Mouse (Mus musculus): ENCODE results near the gene Hmox1.

The Hmox1 gene

DNA sequence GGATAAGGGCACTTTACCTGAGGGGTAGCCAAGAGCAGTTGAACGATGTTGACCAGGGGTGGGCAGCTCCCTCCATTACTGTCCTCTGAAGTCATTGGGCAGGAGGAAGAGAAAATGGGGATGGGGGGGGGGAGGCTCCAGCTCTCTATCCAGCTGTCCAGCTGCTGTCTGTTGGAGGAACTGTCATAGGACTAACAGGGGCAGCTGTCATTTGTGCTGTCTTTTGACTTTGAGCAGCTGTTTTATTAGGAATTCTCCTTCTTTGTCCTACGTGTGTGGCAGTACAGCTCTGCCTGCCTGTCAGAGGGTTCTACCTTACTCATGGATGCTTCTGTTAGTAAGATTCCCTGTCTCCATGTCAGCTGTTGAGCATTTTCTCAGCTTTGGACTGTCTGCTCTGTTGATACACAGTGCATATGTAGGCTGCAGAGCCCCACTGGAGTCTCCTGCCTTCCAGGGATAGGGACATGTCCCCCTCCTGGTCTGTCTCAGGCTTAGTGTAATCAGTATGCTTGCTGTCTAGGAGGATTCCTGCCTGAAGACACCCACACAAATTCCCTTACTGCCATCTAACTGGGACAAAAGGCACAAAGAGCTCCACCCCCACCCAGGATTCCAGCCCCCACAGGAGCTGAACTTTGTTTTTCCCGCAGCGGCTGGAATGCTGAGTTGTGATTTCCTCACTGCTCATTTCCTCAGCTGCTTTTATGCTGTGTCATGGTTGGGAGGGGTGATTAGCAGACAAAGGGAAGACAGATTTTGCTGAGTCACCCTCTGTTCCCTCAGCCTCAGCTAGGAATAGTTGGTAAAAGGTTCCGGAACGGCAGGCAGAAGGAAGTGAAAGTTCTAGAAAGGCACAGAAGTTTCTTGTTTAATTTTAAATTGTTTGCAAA is 4.2 kb upstream of the Hmox1 start:
- peak; percentile 70 for ATAC-seq (ENCODE audit: low TSS enrichment)

DNA sequence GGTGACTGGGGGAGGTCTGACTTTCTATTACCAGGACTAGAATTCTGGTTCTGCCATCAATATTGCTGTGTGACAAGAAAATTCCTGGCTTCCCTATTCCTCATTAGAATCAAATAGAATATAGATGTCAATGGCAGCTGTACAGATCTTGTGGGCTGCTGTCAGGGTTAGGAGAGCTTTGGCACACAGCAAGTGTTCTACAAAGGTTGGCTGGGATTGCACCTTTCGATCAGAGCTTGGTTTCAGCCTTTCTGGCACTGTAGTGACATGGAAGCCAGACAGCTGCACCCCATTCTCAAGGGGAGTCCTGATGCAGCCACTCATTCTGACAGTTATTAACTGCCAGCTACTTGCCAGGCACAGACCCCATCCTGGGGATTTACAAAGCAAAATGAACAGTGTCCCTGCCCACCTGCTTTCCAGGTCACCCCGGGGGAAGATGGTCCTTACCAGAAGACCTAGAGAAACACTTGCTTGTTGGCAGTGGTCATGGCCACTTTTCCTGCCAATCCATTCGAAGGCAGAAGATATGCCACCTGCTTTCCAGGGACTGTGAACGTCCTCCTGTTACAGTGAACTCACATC is 2.5 kb upstream of the Hmox1 start:
- no peak for ATAC-seq (ENCODE audit: low TSS enrichment)

DNA sequence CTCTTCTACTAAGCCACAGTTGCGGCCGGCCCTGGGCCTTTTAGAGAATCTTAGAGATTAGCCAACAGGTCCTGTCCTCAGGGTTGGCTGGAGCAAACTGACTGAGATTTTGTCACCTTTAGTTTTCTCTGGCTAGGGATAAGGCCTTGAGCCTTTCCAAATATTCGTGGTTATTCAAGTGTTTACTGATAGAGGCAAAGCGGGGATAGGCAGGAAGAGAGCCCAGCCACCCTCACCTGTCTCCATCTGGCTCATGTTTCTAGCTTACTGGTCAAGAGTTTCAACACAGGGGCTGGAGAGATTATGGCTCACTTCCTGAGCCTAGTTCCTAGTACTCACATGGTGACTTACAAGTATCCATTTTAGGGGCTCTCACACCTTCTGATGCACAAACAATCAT is 9.5 kb downstream of the Hmox1 start:
- no peak for ATAC-seq (ENCODE audit: low TSS enrichment)

DNA sequence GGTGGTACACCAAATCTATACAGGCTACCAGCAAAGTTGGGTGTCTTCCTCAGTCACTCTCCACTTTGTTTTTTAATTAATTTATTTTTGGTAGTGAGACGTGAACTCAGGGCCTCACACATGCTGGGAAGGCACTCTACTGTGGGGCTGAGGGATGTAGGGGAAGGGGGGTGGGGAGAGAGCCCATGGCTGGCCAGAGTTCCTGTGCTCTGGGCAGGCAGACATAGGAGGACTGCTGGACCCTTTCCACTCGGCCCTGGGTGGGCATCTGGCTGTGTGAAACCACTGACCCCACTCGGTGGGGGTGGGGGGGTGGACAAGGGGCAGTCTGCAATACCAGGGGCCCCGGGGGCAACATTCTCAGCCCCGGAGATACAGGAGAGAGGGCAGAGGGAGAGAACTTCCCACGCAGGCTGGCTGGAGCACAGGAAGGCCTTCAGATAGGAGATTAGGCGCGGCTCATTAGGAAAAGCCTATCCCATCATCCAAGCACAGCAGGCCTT is 10.0 kb downstream of the Hmox1 start:
- ATAC-seq (ENCODE audit: low TSS enrichment) = no peak

DNA sequence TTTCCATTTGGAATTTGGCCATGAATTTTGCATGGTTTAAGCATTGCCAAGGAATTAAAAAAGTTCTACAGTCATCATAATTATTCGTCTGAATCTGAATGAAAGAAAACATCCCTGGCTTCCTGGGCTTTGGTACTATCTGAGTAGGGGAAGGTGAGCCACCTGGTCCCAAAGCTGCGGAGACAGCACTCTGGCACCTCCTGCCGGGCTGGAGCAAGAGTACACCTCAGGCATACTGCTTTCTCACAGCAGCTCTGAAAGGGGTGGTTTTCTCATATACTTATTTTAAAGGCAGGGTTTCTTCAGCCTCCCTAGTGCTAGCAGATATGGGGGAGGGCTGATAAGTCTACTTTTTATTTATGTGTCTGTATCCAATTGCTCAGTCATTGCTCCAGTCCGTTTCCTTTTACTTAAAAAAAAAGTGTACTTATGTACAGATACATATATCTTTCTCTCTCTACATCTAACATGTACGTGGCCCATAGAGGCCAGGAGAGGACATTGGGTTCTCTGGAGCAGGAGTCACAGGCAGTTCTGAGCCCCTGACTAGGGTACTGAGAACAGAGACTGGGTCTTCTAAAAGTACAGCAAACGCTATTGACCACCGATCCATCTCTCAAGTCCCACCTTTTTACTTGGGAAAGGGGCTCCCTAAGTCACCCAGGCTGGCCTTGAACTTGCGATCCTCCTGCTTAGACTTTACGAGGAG is 15.3 kb downstream of the Hmox1 start:
- peak; percentile 86 for ATAC-seq (ENCODE audit: low TSS enrichment)

DNA sequence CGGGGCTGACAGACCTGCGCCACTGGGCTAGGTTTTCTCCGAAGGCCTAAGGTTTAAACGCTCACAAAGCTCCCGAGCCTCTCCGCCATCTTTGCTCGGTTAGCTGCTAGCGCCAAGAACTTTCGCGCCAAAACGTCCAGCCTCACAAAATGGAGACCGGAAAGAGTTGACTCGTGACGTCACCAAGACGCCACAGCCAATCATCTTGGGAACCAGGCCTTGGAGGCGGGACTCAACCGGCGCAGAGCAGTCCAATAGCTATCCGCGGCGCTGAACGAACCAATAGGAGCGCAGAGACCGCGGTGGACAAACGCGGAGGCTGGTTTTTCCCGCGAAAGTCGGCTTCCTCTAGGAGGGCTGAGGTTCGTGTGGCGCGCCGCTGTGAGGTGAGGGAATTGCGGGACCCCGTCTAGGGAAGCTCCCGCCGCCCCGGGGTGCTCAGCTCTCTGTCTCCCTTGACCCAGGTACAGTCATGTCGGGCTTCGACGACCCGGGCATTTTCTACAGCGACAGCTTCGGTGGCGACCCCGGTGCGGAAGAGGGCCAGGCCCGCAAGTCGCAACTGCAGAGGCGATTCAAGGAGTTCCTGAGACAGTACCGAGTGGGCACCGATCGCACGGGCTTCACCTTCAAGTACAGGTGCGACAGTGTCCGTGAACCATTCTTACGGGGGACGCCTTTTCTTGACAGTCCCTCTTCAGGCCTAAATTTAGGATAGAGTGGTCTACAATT is 16.0 kb downstream of the Hmox1 start, which contains the start of gene Mcm5:
Gene Mcm5 (plus strand): TSS at position 334 of the 732 bp plus-strand sequence.
- peak; percentile 98 for ATAC-seq (ENCODE audit: low TSS enrichment)

DNA sequence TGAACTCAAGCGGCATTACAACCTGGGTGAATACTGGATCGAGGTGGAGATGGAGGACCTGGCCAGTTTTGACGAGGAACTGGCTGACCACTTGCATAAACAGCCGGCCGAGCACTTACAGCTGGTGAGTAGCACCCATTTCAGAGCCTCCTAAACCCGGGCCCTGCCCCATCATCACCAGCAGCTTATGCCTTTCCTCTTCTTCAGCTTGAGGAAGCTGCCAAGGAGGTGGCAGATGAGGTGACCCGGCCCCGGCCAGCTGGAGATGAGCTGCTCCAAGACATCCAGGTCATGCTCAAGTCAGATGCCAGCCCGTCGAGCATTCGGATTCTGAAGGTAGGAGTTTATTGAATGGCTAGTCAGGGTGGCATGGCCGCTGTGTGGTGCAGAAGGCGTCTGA is 16.7 kb downstream of the Hmox1 start:
- no peak for ATAC-seq (ENCODE audit: low TSS enrichment)

DNA sequence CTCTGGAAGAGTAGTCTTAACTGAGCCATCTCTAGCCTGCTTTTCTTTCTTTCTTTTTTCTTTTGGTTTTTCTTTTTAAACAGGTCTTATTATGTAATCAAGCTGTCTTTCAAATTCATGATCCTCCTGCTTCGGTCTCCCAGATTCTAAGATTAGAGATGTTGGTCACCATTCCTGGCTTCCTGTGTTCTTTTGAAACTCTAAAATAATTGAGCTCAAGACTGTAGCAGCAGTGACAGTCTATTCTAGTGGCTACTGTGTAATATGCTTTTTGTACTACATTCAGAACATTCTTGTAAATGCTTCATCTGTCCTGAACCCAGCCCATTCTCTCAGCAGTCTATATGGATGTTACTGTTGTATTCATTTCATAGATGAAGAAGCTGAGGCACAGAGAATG is 25.1 kb downstream of the Hmox1 start:
- ATAC-seq (ENCODE audit: low TSS enrichment) = peak; percentile 93

DNA sequence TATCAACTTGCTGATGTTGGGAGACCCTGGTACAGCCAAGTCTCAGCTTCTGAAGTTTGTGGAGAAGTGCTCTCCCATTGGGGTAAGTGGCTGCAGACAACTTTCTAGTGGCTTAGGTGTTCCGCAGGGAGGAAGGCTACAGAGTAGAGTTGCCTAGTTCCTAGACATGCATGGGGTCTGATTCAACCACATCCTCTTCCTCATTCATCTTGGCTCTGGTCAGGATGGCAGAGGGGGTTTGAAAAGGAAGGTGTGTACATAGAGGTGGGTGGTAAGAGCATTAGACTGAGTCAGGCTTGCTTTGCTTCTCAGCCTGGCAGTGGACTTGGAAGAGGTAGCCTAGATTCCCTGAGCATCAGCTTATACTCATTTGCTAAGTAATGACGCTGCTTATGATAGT is 25.9 kb downstream of the Hmox1 start:
- no peak for ATAC-seq (ENCODE audit: low TSS enrichment)

DNA sequence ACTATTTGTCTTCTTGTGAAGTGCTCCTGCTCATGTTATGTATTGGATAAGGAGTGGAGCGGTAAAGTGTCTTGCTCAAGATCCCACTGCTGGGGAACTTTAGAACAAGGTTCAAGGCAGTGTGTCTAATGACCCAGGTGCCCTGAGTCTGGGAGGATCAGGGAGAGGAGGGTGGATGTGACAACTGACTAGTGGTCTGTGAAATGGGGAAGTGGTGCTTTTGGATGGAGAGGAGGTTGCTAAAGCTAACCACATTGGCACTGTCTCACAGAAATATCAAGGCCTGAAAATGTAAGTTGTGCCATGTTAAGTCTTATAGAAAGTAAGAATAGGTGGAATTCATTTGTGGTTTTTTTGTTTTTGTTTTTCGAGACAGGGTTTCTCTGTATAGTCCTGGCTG is 26.3 kb downstream of the Hmox1 start:
- ATAC-seq (ENCODE audit: low TSS enrichment) = no peak

DNA sequence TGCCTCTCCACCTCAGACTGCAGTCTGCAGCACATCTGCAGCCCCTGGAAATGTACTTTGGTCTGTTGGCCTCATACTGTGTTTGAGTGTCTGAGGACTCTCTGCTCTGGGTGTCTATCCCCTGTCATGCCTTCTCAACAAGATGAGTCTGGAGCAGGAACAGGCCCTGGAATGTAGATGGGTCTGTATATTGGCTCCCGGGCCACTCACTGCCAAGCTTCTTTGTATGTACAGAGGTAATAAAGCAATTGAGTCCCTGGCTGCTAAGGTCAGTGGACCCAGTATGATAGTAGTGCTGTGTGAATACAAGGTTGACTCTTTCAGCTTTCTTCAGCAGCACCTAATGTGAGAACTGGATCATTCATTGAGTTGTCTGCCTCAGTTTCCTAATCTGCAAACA is 34.0 kb downstream of the Hmox1 start:
- no peak for ATAC-seq (ENCODE audit: low TSS enrichment)

DNA sequence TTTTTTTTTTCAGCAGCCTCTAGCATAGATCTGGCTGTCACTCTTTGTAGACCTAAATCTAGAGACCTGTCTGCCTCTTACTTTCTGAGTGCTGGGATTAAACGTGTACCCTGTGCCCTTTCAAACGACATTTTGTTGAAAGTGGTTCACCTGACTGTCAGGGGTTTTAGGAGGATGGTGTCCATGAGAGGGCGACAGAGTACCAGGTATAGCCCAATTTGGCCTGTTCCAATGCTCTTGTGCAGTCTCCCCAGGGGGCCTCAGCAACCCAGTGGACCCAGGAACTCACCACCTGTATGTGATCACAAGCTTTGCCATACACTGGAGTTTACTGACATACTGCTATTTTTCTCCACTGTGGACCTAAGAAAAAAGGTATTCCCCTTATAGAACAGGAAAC is 39.1 kb downstream of the Hmox1 start:
- peak; percentile 42 for ATAC-seq (ENCODE audit: low TSS enrichment)

DNA sequence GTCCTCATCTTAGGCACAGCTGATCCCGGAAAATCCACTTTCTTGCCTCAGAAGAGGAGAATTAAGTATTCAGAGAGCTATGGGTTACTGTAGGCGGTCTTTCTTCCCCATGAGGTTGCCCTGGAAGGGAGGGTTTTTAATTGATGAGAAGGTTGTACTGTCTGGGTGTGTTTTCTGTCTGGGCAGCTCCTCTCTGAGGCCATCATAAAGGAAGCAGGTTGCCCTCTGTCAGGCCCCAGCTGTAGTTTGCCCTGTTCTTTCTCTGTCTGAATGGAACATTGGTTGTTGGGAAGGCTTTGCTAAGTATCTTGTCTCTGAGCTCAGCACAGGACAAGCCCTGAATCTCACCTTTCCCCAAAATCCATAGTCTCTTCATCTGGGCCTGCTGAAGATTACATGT is 40.0 kb downstream of the Hmox1 start:
- ATAC-seq (ENCODE audit: low TSS enrichment) = no peak

DNA sequence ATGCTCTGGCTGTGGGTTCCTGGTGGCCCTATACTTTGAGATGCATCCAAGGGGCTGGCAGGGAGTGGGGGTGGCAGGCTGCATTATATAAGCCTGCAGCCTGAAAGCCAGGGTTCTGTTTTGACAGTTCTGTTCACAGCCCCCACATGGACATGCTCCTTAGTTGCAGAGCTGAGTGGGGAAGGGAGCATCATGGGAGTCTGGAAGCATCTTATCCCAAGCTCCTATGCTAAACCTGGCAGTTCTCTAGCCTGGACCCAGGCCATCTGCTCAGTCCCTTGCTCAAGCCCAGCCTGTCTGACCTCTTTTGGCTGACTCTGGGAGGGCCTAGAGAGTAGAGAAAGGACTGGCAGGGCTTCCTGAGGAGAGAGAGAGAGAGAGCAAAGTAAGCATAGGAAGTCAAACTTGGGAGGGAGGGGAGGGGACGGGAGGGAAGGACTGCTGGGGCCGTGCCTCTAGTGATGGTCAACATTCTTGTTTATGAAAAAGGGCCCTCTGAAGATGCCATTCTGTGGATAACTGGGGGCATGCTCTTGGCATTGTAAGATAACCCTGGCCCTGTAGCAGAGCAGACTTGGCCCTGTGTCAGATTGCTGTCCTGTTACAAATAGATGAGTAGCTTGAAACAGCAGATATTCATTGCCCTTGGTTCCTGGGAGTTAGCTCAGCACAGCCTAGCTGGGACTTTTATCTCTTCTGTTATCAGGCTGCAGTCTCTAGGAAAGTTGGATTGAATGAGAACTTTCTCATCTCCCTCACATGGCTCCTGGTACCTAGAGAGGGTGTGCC is 41.4 kb downstream of the Hmox1 start:
- ATAC-seq (ENCODE audit: low TSS enrichment) = peak; percentile 74

DNA sequence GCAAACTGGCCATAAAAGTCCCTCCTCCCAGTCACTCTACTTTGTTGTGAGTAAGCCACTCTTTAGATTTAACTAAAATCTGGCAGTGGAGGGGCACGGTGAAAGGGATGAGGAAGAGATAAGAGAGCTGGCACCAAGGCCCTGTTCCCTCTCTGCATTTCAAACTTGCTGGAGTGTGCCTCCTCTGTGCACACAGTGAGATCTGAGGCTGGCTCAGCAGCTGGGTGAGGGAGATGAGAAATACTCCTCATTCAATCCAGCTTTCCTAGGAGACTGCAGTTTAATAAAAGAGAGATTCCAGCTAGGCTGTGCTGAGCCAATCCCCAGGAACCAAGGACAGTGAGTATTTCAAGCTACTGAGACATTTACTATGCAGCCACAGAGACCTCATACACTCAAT is 42.3 kb downstream of the Hmox1 start:
- ATAC-seq (ENCODE audit: low TSS enrichment) = peak; percentile 60

DNA sequence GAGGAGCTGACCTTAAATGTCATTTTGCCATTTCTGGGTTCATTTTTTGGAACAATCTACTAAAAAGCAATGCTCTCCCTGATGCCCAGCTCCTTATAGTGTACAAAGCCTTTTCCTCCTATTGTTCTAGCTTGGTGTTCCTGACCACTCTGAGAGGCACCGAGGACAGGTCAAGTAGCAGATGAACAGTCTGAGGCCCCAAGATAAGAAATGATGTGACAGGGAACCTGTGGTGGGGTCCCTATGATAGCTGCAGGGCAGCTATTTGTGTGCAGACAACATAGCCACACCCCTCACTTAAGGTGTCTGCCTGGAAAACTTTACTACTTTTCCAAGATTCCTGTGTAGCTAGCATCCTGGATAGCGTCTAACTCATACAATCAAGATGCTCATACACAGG is 42.8 kb downstream of the Hmox1 start:
- no peak for ATAC-seq (ENCODE audit: low TSS enrichment)

DNA sequence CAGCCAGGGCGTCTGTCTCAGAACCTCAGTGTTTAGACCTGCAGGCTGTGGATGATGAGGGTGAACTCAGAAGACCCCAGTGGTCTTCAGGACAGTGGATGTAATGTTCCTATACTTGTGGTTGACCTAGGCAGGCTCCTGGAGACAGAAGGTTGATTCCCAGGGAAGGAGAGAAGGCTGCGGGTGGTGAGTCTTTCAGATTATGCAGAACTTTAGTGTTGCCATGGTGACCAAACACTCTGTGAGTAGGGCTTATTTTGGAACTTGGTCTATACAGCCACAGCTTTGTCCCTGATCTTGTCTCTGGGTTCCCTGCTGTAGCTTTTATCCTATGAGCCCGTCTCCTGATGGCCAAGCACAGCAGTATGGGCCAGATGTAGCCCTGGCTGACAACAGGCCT is 44.1 kb downstream of the Hmox1 start:
- peak; percentile 84 for ATAC-seq (ENCODE audit: low TSS enrichment)

Data from frontal cortex, adult (tissue).